Mouse (Mus musculus): ENCODE results near the gene Sipa1l3. TPM values are rescaled to one million over a fixed set of nuclear protein-coding genes. Genes with fewer than 3 reads are reported as not detected.

Sipa1l3 gene
- total RNA-seq, 1 experiment from 2014 or later: 12.2 TPM

DNA sequence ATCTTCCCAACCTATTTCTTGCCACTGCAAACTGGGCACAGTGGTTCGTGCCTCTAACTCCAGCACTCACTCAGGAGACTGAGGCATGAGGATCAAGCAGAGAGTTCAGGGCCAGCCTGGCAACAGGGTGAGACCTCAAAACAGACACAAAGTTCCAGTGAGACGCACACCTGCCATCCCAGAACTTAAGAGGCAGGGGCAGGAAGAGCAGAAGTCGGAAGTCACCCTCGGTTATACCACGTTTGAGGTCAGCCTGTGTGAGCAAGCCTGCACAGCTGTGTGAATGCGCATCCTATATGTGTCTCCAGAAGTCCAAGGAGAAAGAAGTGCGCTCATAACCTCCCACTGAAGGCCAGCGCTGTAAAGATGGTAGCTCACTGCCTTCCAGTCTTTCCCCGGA lies 61.7 kb downstream of the Sipa1l3 start:
- no peak for ATAC-seq (replicated peaks; ENCODE audit: insufficient number of reproducible peaks, low FRiP score, low TSS enrichment, poor library complexity, severe bottlenecking)

DNA sequence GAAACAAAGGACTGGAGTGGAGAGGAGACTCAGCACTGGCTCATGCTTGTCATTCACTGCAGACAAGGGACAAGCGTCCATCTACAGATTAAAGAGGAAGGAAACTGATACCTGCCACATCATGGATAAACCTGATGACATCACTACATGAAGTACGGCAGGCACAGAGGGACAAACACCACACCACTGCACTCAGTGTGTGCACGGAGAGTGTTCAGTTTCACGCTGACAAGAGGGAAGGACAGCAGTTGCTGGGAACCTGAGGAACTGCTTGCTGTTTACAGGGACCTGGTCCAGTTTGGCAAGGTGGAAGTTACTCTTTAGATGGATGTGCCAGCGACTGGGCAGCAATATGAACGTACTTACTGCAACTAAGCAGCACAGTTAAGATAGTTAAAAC lies 62.9 kb downstream of the Sipa1l3 start:
- no peak for ATAC-seq (replicated peaks; ENCODE audit: insufficient number of reproducible peaks, low FRiP score, low TSS enrichment, poor library complexity, severe bottlenecking)

DNA sequence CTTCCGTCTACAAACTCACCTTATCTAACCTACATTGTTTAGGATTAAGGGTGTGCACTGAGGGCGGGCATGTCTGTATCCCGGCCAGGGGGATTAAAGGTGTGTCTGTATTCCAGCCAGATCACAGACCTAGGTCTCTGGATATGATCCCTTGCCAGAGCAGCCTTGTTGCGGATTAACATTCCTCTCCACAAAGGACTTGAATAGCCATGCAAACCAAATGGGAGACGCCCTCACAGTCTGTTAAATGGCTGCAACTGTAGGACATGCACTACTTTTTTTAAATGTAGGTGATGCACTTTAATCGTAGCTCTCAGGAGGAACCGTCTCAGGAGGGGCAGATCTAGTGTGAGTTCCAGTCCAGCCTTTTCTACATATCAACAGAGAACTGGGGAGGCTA lies 63.5 kb downstream of the Sipa1l3 start:
- ATAC-seq (replicated peaks; ENCODE audit: insufficient number of reproducible peaks, low FRiP score, low TSS enrichment, poor library complexity, severe bottlenecking): no peak

DNA sequence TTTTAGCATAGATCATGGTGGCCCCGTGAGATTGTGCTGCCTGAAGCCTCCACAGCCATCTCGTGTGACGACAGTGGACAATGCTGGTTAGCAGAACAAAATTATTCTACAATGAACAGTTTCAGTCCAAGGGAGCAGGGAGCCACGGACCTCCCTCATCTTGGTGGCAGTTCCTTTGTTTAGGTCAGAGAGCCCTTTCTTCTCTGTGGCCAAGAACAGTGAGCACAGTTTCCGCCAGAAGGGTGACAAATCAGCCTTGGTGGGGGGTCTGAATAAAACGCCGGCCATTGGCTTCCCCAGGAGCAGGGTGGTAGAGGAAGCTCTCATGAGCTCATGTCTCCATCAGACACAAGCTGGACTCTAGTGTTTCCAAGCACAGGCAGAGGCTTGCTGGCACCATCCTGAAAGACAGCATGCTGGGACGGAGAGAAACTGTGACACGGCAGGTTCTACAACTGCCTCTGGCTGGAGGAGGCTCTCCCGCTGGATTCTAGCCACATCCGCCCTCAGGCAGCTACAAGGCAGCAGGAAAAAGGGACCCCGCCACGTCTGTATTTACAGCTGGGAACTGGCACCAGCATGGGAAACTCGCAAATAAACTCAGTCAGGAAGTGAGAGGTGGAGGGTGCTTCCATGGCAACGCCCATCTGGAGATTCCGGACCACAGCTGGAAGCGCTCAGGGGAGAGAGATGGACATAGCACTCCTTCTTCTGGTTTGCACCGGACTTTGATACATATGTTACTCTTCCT lies 65.3 kb downstream of the Sipa1l3 start:
- ATAC-seq (replicated peaks; ENCODE audit: insufficient number of reproducible peaks, low FRiP score, low TSS enrichment, poor library complexity, severe bottlenecking): no peak

DNA sequence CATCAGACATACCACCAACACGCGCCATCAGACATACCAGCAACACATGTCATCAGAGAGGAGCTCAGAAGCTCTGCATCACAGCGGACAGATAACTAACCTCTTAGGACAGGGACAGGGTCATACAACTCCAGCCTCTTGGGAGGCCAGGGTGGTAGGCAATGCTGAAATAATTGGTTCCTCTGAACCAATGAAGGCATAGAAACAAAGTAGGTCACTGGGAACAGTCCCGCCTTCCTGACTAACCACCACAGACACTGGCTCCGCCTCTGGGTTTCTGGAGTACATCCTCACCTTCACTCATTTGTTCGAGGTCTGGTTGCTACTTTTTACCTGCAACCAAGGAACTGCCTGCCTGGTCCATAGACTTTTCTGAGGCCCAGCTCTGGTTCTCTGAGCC lies 66.1 kb downstream of the Sipa1l3 start:
- ATAC-seq (replicated peaks; ENCODE audit: insufficient number of reproducible peaks, low FRiP score, low TSS enrichment, poor library complexity, severe bottlenecking): no peak

DNA sequence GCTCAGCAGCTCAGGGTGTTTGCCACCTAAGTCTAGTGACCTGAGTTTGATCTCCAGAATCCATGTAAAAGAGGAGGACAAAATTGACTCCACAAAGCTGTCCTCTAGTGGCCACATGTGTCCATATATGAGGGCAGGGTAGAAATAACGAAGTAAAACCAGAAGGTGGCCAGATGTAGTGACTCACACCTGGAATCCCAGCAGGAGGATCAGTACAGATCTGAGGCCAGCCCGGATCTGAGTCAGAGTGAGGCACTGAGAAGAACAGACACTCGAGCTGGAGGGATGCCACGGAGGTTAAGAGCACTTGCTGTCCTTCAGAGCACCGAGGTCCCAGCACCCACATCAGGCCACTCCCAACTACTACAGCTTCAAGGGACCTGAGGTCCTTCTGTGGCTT lies 68.3 kb downstream of the Sipa1l3 start:
- ATAC-seq (replicated peaks; ENCODE audit: insufficient number of reproducible peaks, low FRiP score, low TSS enrichment, poor library complexity, severe bottlenecking): no peak

DNA sequence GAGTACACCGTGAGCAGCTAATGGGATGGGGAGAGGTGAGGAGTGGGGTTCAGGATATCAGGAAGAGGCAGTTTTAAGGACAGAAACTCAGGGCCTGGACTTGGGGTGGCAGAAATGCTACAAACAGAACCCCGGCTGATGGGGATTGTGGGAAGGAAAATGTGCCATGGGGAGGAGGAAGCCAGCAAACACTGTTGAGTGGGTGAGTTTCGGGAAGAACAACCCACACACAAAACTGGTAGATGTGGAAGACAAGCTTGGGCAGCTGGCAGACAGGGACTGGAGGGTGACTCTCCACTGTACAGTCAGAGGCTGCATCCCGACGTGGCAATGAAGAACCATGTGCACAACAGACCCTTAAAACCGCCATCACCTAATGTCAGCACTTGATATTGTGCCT lies 69.6 kb downstream of the Sipa1l3 start:
- ATAC-seq (replicated peaks; ENCODE audit: insufficient number of reproducible peaks, low FRiP score, low TSS enrichment, poor library complexity, severe bottlenecking): no peak

DNA sequence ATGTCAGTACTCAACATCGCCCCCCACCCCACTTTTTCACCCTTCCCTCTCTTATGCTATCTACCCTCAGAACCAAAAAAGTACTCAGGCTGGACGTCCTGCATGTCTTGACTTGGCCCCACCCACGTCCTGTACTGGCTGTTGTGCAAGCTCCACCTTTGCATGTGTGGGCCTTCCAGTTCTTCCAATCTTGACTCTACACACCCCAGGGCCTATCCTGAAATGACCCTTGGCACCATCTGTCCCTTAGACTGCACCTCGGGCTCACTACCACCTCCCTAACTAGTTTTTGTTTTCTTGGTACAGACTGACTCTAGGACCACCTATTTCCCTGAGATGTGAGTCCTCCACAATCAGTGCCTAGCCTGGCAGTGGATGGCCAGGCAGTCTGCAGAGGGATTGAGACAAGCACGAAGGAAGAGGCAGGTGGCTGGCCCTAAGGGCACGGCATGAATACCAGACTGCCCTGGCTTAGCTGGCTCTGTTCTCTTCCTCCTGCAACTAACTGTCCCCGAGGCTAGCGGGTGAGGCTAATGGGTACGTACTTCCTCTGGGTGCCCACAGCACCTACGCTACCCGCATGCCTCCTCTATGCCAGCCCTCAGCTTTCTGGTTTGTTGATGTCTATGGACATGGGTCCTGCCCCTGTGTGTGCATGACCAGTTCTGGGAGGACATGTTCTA lies 71.2 kb downstream of the Sipa1l3 start:
- no peak for ATAC-seq (replicated peaks; ENCODE audit: insufficient number of reproducible peaks, low FRiP score, low TSS enrichment, poor library complexity, severe bottlenecking)

DNA sequence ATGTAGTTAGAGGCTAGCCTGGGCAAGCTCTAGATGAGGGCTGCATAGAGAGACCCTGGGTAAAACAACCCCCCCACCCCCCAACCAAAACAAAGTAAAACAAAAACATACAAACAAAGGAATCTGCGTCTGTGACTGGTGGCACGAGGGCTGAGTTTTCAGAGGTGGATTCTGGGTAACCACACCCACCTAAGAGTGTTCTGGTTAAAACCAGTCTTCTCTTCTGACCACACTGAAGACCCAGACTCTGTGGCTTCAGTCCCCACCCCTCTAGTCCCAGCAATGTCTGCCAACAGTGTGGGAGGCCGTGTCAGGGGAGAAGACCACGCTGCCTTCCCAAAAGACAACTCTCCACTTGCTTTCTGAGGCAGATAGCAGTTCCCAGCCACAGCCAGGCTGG lies 72.3 kb downstream of the Sipa1l3 start:
- no peak for ATAC-seq (replicated peaks; ENCODE audit: insufficient number of reproducible peaks, low FRiP score, low TSS enrichment, poor library complexity, severe bottlenecking)

DNA sequence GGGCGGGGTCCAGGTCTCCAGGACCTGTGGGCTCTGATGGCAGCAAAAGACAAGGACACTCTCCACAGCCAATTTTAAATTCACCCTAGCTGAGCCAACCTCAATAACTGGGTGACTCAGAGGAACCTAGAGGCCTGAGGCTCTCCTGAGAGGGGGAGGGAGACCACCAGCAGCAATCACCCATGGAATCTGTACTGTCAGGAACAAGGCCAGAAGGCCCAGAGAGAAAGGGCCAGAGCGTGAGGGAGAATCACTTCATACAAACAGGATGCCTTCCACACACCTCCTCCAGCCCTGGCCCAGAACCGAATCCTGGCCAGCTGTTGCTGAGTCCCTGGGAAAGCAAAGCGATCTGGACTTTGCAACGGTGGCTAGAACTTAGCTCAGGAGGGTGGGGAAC lies 73.9 kb downstream of the Sipa1l3 start:
- ATAC-seq (replicated peaks; ENCODE audit: insufficient number of reproducible peaks, low FRiP score, low TSS enrichment, poor library complexity, severe bottlenecking): no peak

DNA sequence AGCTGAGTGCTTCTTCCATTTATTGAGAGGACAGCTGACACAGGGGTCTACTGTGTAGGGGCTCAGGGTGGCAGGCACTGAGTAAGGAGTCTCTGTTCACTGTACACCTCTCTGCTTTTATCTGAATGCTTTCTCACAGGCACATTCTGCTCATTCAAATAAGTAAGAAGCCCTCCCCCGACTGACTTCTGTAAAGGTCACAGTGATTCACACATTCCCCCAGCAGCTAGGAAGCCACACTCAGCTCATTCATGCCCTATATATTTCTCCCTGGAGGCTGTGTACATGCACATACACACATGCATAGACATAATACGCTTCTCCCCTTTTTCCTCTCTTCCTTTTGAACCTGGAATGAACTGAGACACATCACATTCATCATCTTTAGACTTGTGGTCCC lies 74.4 kb downstream of the Sipa1l3 start:
- no peak for ATAC-seq (replicated peaks; ENCODE audit: insufficient number of reproducible peaks, low FRiP score, low TSS enrichment, poor library complexity, severe bottlenecking)

DNA sequence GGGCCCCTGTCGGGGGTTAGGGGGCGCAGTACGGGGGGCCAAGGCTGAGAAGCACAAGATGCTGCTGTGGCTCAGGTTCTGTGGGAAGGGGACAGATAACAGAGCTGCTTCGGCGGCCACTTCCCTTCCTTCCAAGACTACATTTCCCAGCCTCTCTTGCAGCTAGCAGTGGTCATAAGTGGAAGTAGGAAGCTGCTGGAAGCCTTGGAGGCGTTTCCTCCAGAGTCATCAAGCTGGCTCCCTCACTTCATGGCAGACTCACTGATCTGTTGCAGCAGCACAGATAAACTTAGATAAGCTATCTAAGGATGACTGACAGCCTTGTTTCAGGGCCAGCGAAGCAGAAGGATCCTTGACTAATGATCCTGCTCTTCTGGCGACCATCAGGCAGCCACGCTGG lies 76.6 kb downstream of the Sipa1l3 start:
- no peak for ATAC-seq (replicated peaks; ENCODE audit: insufficient number of reproducible peaks, low FRiP score, low TSS enrichment, poor library complexity, severe bottlenecking)

DNA sequence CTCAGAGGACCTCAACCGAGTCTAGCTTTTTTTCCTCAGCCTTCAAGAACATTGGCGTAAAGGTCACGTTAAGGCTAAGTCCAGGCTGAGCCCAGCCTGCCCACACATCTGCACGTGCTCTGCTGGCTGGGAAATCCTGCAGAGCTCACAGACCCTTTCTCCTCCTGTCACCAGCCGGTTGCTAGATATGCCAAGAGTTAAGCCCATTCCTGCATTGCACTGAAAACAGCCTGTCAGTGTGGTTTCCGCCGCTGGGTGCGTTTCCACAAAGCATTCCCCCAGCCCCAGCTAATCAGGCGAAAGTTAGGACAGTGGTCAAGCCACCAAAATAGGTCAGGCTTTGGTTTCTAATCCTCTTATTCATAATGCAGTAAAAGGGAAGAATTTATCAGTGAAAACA lies 77.3 kb downstream of the Sipa1l3 start:
- ATAC-seq (replicated peaks; ENCODE audit: insufficient number of reproducible peaks, low FRiP score, low TSS enrichment, poor library complexity, severe bottlenecking): no peak

DNA sequence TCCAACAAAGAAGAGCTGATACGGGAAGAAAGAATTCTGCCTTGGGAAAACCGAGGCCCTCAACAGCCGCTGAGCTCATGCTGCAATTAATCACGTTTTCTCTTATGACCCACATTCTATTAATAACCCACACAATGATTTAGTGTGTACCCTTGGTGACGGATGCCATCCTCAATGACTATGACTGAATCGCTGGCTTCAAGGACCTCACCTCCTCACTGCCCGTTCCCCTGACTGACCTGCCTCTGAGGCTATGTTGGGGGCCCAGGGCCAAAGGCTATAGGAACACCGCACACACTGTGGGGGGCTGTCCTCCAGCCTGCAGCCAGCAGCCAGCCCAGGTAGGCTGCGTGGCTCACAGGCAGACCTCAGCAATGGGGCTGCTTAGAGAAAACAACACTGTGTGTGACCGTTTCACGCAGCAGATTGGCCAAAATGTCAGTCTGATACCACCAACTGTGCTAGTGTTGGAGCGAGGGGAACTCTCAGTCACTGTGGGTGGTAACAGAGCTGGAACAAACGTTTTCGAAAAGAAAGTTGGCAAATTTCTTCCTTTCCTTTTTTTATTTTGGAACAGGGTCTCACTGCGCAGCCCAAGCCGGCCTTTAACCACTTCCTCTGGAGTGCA lies 79.7 kb downstream of the Sipa1l3 start:
- no peak for ATAC-seq (replicated peaks; ENCODE audit: insufficient number of reproducible peaks, low FRiP score, low TSS enrichment, poor library complexity, severe bottlenecking)

DNA sequence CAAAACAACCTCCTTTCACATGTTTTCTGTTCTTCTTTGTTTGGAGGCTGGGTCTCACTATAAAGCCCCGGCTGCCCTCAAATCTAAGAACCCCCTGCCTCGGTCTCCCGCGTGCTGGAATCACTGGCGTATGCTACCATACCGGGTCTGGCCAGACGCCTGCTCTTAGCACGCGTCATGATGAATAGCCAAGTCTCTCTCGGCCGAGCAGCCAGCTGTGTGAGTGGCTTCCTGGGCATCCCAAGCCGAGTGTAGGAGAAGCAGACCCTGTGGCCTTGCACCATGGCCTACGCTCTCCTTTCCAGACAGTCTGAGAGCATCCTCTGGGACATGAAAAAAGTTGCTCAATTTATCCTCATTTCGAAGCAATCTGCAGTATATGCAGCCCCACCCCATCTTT lies 80.2 kb downstream of the Sipa1l3 start:
- ATAC-seq (replicated peaks; ENCODE audit: insufficient number of reproducible peaks, low FRiP score, low TSS enrichment, poor library complexity, severe bottlenecking): no peak

DNA sequence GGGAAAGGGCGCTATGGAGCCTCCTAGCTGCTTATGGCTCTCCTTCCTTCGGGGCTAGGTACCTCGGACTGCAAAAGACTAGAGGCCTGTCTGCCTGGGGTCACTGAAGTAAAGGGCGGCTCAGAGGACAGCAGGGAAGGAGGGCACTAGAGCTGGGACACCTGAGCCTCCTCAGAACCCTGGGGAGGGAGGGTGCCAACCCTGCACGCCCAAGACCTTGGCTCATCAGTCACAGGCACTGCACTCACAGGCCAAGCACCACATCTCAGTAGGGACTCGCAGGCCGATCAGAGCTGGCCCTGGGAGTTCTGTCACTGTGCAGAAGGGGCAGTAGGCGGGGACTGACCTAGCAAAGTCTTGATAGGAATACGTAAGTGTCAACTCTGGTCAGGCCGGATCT lies 81.4 kb downstream of the Sipa1l3 start:
- no peak for ATAC-seq (replicated peaks; ENCODE audit: insufficient number of reproducible peaks, low FRiP score, low TSS enrichment, poor library complexity, severe bottlenecking)

DNA sequence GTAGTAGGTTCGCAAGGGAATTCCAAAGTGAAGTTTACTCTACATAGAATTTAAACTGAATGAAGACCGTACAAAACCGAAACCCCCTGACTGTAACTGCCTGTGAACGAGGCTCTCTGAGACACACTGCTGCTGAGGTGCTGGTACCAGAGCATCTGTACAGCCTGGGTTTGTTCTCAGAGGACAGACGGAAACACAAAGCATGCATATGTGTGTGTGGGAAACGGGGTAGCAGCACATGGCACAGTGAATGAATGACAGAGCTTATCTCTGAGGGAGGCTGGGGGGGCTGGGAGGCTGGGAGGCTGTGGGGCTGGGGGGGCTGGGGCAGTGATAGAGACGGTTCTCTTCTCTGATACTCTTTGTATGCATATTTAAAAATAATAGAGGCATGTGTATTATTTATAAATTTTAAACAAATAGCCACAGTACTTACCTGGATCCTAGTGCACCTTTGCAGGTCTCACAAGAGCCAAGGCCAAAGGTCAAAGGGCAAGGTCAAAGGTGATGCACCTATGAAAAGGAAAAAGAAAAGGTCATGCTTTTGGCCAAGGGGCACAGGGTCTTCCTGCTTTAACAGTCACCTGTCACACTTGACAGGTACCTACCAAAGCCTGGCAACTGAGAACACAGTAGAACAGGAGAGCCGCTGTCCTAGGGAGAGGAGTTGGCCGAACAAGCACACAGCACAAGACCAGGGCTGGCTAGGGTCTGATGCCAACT lies 84.0 kb downstream of the Sipa1l3 start:
- no peak for ATAC-seq (replicated peaks; ENCODE audit: insufficient number of reproducible peaks, low FRiP score, low TSS enrichment, poor library complexity, severe bottlenecking)

DNA sequence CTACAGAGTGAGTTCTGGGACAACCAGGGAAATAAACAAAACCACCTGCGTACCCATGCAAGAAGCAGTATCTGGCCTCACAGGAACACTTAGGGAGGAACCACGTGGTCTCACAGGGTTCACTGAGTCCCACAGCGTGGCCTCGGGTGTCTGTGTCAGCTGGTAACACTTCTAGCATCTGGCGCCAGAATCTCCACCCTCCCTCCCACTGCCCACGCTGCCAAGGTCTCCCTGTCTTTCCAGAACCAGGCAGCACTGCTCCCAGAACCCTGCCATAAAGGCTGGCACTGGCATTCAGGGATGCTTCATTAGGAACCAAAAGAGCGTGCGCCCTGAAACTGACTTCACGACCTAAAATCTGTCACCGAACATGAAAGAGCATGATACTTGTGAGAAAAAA lies 84.7 kb downstream of the Sipa1l3 start:
- ATAC-seq (replicated peaks; ENCODE audit: insufficient number of reproducible peaks, low FRiP score, low TSS enrichment, poor library complexity, severe bottlenecking): no peak

DNA sequence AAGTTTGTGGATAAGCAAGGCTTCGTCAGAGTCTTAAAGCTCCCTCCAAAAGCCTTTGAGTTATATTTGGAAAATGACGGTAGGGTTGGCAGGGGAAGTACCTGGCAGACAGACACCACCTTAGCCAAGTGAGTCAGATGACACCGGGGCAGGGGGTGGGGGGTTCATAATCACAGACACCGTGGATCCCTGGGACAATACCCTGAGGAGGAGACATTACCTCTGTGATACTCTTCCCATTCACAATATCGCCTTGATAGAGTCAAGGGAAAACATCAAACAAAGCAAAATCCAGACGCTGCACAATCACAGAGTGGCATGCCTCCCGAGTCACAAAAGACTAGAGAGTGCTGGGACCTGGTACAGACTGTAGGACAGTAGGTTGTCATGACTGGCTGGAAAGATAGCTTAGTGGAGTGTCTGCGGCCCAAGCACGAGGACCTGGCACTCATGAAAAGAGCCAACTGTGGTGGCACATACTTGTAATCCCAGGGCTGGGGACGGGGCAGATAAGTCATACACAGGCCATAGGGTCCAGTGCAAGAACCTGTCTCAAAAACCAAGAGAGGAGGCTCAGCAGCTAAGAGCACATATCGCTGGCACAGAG lies 85.4 kb downstream of the Sipa1l3 start:
- ATAC-seq (replicated peaks; ENCODE audit: insufficient number of reproducible peaks, low FRiP score, low TSS enrichment, poor library complexity, severe bottlenecking): no peak
